Mouse (Mus musculus) liver, adult 2 months (tissue): ENCODE measurements around the gene Pcbp4. TPM values are rescaled to one million over a fixed set of nuclear protein-coding genes. Genes with fewer than 3 reads are reported as not detected.

Experiments
- DNase-seq: peaks from one replicate; pipeline ENCODE4 v3.0.0-alpha.2; 2011; ENCODE audit warnings: low read depth, low spot score; ENCODE audit errors: extremely low read depth
- H3K27ac ChIP-seq: fragments of 200-500 bp; replicated peaks from 2 replicates; pipeline ENCODE4 v1.5.1; 2012; ENCODE audit warnings: low read depth, mild to moderate bottlenecking, control low read depth, inconsistent platforms, low read length; ENCODE audit not compliant: insufficient read depth
- H3K27me3 ChIP-seq: fragments of 200-500 bp; 2 replicates; pipeline ENCODE4 v1.6.1; 2012; ENCODE audit warnings: mild to moderate bottlenecking, moderate library complexity, low read length, inconsistent platforms; ENCODE audit not compliant: control insufficient read depth, insufficient read depth
- H3K36me3 ChIP-seq: fragments of 200-500 bp; 2 replicates; pipeline ENCODE4 v1.6.1; 2012; ENCODE audit warnings: low read length, inconsistent platforms; ENCODE audit not compliant: control insufficient read depth, insufficient read depth
- H3K4me1 ChIP-seq: fragments of 200-500 bp; 2 replicates; pipeline ENCODE4 v1.6.1; 2011; ENCODE audit warnings: low read length; ENCODE audit not compliant: control insufficient read depth, insufficient read depth
- H3K4me3 ChIP-seq: fragments of 200-500 bp; 2 replicates; pipeline ENCODE4 v1.5.1; 2011; ENCODE audit warnings: low read depth, mild to moderate bottlenecking, control low read depth, low read length, moderate library complexity; ENCODE audit not compliant: insufficient read depth
- H3K79me2 ChIP-seq: fragments of 200-500 bp; 2 replicates; pipeline ENCODE4 v1.6.1; 2012; ENCODE audit warnings: inconsistent platforms, mild to moderate bottlenecking, low read length, moderate library complexity; ENCODE audit not compliant: control insufficient read depth, insufficient read depth
- H3K9ac ChIP-seq: fragments of 200-500 bp; 2 replicates; pipeline ENCODE4 v1.6.1; 2012; ENCODE audit warnings: low read depth, mild to moderate bottlenecking, control low read depth, inconsistent platforms, low read length
- CTCF ChIP-seq: fragments of 200-500 bp; IDR thresholded peaks from 2 replicates; pipeline ENCODE4 v1.5.1; 2011; ENCODE audit warnings: low read depth, low read length, control low read depth
- POLR2A ChIP-seq: fragments of 200-500 bp; IDR thresholded peaks from 2 replicates; pipeline ENCODE4 v1.6.1; 2011; ENCODE audit warnings: low read length, control low read depth; ENCODE audit not compliant: insufficient read depth; ENCODE audit errors: extremely low read depth
- WGBS: fragments of 180-500 bp; shearing (Covaris S2); methylation state at CpG from one replicate; pipeline ENCODE4 v1.1.7; 2018; 5-methylcytosine and 5-hydroxymethylcytosine counted together
- polyA plus RNA-seq: library from polyadenylated mRNA; depleted of rRNA; stranded (reverse); fragments of >200 nt; gene quantifications from 2 replicates; pipeline ENCODE4 v1.2.3, GENCODE M21; 2012
- total RNA-seq: library from RNA; depleted of rRNA; stranded (reverse); fragments of >200 nt; gene quantifications from 2 replicates; pipeline ENCODE4 v1.2.3, GENCODE M21; 2014

Pcbp4 gene
- total and polyA plus RNA-seq, 2 experiments, result 15.9 to 52.5 TPM

DNA sequence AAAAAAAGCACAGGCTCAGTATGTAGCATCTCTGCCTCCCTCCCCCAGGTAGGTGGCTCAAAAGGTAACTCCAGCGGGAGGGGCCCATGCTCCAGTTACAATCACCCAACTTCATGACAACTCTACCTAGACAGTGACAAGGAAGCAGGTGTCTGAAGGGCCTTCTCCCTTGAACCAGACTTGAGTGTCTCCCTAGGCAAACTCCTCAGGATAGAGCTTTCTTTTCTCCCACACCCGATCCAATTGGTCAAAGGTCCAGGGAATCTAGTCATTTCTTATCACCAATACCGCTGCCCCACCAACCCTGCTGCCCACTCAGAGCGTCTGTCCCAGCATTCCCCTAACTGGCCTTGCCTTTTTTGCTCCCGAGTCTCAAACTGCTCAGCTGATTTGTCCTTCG, 13.6 kb downstream of the Pcbp4 start:
- Histone ChIP-seq H3K27me3 (no peaks in the 10 kb centered on the region), H3K4me1 (peaks cover 2% of the 10 kb centered on the region; the same call in 1 of the 2 replicates), H3K4me3 (no peak overlapping the region), H3K27ac (no peak overlapping the region), H3K9ac (no peak overlapping the region), H3K79me2 (no peaks in the 10 kb centered on the region), H3K36me3 (no peaks in the 10 kb centered on the region; the same call in 1 of the 2 replicates)
- 79% methylated on average over 6 of the region's 6 CpGs for WGBS
- TF ChIP-seq CTCF (no peak), POLR2A (no peak)
- no peak for DNase-seq

DNA sequence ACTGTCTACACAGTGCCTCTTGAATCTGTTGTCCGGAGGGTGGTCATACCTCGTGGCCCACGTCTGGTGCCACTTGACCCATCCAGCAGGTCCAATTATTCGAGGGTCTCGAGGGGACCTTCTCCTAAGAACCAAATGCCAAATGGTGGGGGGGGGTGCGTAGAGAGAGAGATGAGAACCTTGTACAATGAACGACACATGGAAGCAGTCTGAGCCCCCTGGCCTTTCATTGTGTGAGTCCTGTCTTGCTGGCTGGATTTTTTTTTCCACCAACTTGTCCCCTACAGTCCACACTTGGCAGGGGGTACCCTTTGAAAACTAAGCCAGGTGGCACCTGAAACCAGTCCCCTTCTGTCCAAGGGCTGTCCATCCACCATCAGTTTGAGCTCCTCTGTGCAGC, 14.7 kb downstream of the Pcbp4 start:
- TF ChIP-seq POLR2A, result no peak
- TF ChIP-seq CTCF, result no peak
- Histone ChIP-seq H3K4me1 (peaks cover 2% of the 10 kb centered on the region; the same call in 1 of the 2 replicates), H3K4me3 (no peak overlapping the region), H3K27ac (no peak overlapping the region), H3K9ac (no peak overlapping the region), H3K36me3 (no peaks in the 10 kb centered on the region), H3K27me3 (no peaks in the 10 kb centered on the region), H3K79me2 (no peaks in the 10 kb centered on the region)
- no peak for DNase-seq
- WGBS, result 89% methylated on average over 7 of the region's 7 CpGs

DNA sequence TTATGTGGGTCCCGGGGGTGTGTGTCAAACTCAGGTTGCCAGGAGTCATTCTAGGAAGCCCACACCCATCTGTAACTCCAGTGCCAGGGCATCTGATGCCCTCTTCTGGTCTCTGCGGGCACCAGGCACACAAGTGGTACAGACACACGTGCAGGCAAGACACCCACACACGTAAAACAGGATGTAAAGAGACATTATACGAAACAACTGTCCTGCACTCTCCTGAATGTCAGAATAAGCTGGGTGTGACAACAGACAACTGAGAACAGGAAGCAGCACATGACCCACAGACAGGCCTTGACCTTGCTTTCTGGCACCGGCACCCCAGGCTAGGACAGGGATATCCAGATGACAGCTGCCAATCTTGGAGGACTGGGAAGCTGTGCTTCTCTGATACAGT, 16.2 kb downstream of the Pcbp4 start:
- H3K36me3 ChIP-seq, result no peaks in the 10 kb centered on the region
- DNase-seq, result peak; percentile 51
- H3K27ac ChIP-seq, result no peak overlapping the region
- H3K9ac ChIP-seq, result no peak overlapping the region
- no peak overlapping the region for H3K4me3 ChIP-seq
- 37% methylated on average over 6 of the region's 6 CpGs for WGBS
- peak; percentile 56 for TF ChIP-seq CTCF
- TF ChIP-seq POLR2A, result no peak
- peaks cover 2% of the 10 kb centered on the region; the same call in 1 of the 2 replicates for H3K4me1 ChIP-seq
- no peaks in the 10 kb centered on the region for H3K79me2 ChIP-seq
- H3K27me3 ChIP-seq, result no peaks in the 10 kb centered on the region

DNA sequence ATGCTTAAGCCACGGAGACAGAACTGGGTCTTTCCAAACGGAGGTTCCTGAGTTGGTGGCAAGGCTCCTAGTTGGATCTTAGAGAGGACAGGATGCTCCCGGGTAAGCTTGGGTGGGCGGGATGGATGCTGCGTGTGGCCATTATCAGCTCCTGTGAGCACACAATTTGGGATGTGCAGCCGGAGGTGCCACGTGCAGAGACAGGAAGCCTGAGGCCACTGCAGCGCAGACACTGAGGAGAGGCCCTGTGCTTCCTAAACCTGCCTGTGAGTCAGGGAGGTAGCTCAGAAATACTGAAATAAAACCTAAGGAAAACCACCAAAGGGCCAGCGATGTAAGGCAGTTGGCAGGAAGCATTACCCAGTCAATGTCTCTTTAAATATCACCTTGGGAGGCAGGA, 16.7 kb downstream of the Pcbp4 start:
- no peaks in the 10 kb centered on the region; the same call in 1 of the 2 replicates for H3K79me2 ChIP-seq
- WGBS, result 69% methylated on average over 9 of the region's 9 CpGs
- TF ChIP-seq POLR2A (no peak), CTCF (no peak)
- no peak overlapping the region for H3K4me3 ChIP-seq
- DNase-seq, result no peak
- no peaks in the 10 kb centered on the region for H3K27me3 ChIP-seq
- no peak overlapping the region for H3K27ac ChIP-seq
- no peaks in the 10 kb centered on the region for H3K36me3 ChIP-seq
- peaks cover 2% of the 10 kb centered on the region; the same call in 1 of the 2 replicates for H3K4me1 ChIP-seq
- no peak overlapping the region for H3K9ac ChIP-seq

DNA sequence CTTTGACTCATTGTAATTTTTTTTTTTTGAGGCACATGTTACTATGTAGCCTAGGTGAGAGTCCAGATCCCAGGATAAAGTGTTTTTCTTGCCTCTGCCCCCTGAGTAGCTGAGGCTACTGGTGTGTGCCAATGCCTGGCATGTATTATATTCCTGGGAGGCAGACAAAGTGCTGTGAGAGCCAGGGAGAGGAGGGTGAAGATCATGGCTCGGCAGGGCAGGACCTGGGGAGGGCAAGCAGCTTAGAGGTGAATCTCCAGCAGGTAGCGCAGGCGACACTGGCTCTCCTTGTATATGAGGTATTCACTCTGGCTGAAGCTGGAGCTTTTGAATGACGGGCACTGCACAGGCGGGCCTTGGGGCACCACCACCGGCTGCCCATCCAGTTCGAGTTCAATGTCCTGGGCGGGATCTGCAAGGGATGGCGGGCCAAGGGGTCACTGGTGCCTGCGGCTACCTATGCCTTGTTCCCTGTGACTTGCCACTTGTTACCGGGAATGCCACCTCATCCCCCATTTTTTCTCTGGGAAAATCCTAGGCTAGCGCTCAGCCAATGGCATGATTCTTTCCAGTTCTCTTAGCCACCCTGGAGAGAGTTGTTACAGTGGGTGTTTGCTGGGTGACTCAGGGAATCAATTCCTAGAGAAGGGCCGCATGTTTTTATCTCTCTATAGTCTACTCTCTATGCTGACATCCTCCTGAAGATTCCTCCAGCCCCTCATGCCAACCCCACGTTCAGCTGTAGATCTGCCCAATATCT, 18.1 kb downstream of the Pcbp4 start:
- WGBS, result 85% methylated on average over 14 of the region's 14 CpGs
- DNase-seq, result no peak
- Histone ChIP-seq H3K79me2 (no peaks in the 10 kb centered on the region; the same call in 1 of the 2 replicates), H3K36me3 (no peaks in the 10 kb centered on the region), H3K9ac (no peak overlapping the region), H3K27me3 (no peaks in the 10 kb centered on the region), H3K4me3 (no peak overlapping the region), H3K27ac (peak overlapping the region; percentile 27; the same call in 1 of the 2 replicates), H3K4me1 (peaks cover 10% of the 10 kb centered on the region; the same call in 1 of the 2 replicates)
- TF ChIP-seq POLR2A (no peak), CTCF (no peak)

DNA sequence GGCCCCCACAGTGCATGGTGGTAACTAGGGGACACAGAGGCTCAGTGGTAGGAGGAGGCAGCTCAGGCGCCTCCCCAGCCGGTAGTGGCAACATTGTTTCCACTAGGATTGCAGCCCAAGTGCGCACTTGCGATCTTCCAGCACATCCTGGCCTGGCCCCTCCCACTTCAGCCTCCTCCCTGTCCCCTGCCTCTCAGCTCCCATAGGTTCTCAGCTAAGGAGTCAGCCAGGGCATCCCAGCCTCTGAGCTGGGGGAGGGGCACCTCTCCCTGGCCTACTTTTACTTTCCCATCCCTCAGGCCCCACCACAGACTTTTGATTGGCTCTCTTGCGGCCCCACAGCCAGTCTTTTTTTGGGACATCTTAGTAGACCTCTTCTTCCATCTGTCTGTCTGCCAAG, 18.8 kb downstream of the Pcbp4 start:
- peak overlapping the region; percentile 27; the same call in 1 of the 2 replicates for H3K27ac ChIP-seq
- 76% methylated on average over 5 of the region's 5 CpGs for WGBS
- TF ChIP-seq POLR2A (no peak), CTCF (no peak)
- H3K36me3 ChIP-seq, result no peaks in the 10 kb centered on the region
- peaks cover 10% of the 10 kb centered on the region; the same call in 1 of the 2 replicates for H3K4me1 ChIP-seq
- H3K9ac ChIP-seq, result 0 out of 2 replicates have a peak overlapping the region, but pooled peaks have one; percentile 16
- H3K79me2 ChIP-seq, result no peaks in the 10 kb centered on the region; the same call in 1 of the 2 replicates
- DNase-seq, result peak; percentile 26
- no peaks in the 10 kb centered on the region for H3K27me3 ChIP-seq
- H3K4me3 ChIP-seq, result peak overlapping the region; percentile 24; the same call in 1 of the 2 replicates
